Mouse (Mus musculus) heart, adult 11 months (tissue): ENCODE data around the gene Ccr10.

ENCODE experiments used
- DNase-seq: peaks from one replicate; pipeline ENCODE4 v3.0.0; 2022

Gene Ccr10

GRCm38 (mm10) chr11:101188166-101188805, 13.0 kb upstream of the Ccr10 start:
- peak; percentile 93 for DNase-seq

GRCm38 (mm10) chr11:101187541-101187940, 12.3 kb upstream of the Ccr10 start:
- DNase-seq: no peak

- peak; percentile 90 for DNase-seq
Measured at GRCm38 (mm10) chr11:101186526-101187247, 11.4 kb upstream of the Ccr10 start.

GRCm38 (mm10) chr11:101185441-101185840, 10.2 kb upstream of the Ccr10 start:
- DNase-seq: peak; percentile 88

GRCm38 (mm10) chr11:101184984-101185383, 9.7 kb upstream of the Ccr10 start:
- peak; percentile 89 for DNase-seq

- DNase-seq: peak; percentile 92
Measured at GRCm38 (mm10) chr11:101182771-101183517, 7.7 kb upstream of the Ccr10 start.

- DNase-seq: peak; percentile 86
Measured at GRCm38 (mm10) chr11:101181961-101182360, 6.7 kb upstream of the Ccr10 start.

GRCm38 (mm10) chr11:101180846-101181740, 5.8 kb upstream of the Ccr10 start:
- DNase-seq: peak; percentile 93

GRCm38 (mm10) chr11:101180261-101180660, 5.0 kb upstream of the Ccr10 start:
- no peak for DNase-seq

- peak; percentile 89 for DNase-seq
Measured at GRCm38 (mm10) chr11:101179306-101179705, 4.1 kb upstream of the Ccr10 start.

- DNase-seq: peak; percentile 91
Measured at GRCm38 (mm10) chr11:101178061-101179058, 3.1 kb upstream of the Ccr10 start.

GRCm38 (mm10) chr11:101176933-101177773, 1.9 kb upstream of the Ccr10 start:
- DNase-seq: peak; percentile 94

- DNase-seq: peak; percentile 94
Measured at GRCm38 (mm10) chr11:101176117-101176691, 961 bp upstream of the Ccr10 start.

GRCm38 (mm10) chr11:101175636-101176116, 433 bp upstream of the Ccr10 start:
- peak; percentile 91 for DNase-seq

- DNase-seq: peak; percentile 97
Measured at GRCm38 (mm10) chr11:101174389-101174745, 876 bp downstream of the Ccr10 start.

- DNase-seq: peak; percentile 99
Measured at GRCm38 (mm10) chr11:101173631-101174388, 1.4 kb downstream of the Ccr10 start.

GRCm38 (mm10) chr11:101173112-101173511, 2.1 kb downstream of the Ccr10 start:
- peak; percentile 98 for DNase-seq

GRCm38 (mm10) chr11:101172434-101172815, 2.8 kb downstream of the Ccr10 start:
- DNase-seq: no peak
